Comparison of ENCODE assay signal across 9 mouse cellular contexts in genomic region chr9:40783641-40784373, GRCm38 (mm10). TPM values are rescaled to one million over a fixed set of nuclear protein-coding genes. Genes with fewer than 3 reads are reported as not detected.
A peak's percentile ranks its signal among the peaks of the same experiment; 100 is the strongest.
DNase-seq lines count a peak whose midpoint lies in the region; ATAC-seq lines count a peak whose summit lies in the region.
"Had no signal": no experiment of that assay in that cellular context is flagged by ENCODE, and none has a peak within 500 bp of the region (broad histone marks: within the 10 kb centered on the region; RNA-seq: fewer than 3 reads in every experiment).

No protein-coding gene starts in this region.

- peak; percentile 41 to 48 for DNase-seq in right cerebral cortex, adult 2 months (ENCODE audit: low spot score in 2 of 2)
- DNase-seq in right cerebral cortex, adult 18-20 months, result no peak
- DNase-seq in right cerebral cortex, postnatal 4 days, result no peak
- DNase-seq in adipocyte (ENCODE audit: low spot score), result no peak

- no peak overlapping the region for H3K4me3 ChIP-seq in forebrain, embryonic 16.5 days (replicated peaks; ENCODE audit: low read length)
- H3K4me3 ChIP-seq in hindbrain, embryonic 16.5 days (ENCODE audit: low read length), result no peak overlapping the region
- H3K4me3 ChIP-seq in liver, embryonic 12.5 days, result no peak overlapping the region

- 0 out of 2 replicates have a peak, but pooled peaks cover 4% of the 10 kb centered on the region for H3K36me3 ChIP-seq in forebrain, embryonic 16.5 days (ENCODE audit: control insufficient read depth, insufficient read depth)
- H3K36me3 ChIP-seq in hindbrain, embryonic 16.5 days (ENCODE audit: control insufficient read depth, insufficient read depth, low read length), result no peaks in the 10 kb centered on the region
- no peaks in the 10 kb centered on the region for H3K36me3 ChIP-seq in liver, embryonic 12.5 days

- H3K27me3 ChIP-seq in forebrain, embryonic 16.5 days (replicated peaks; ENCODE audit: control insufficient read depth, insufficient read depth, low read length), result 0 out of 2 replicates have a peak, but pooled peaks cover 3% of the 10 kb centered on the region
- no peaks in the 10 kb centered on the region for H3K27me3 ChIP-seq in hindbrain, embryonic 16.5 days (replicated peaks; ENCODE audit: control insufficient read depth, insufficient read depth, low read length)
- peaks cover 34% of the 10 kb centered on the region for H3K27me3 ChIP-seq in liver, embryonic 12.5 days (replicated peaks)
- H3K27me3 ChIP-seq: Patski had no signal

- H3K27ac ChIP-seq in forebrain, embryonic 16.5 days (ENCODE audit: low read length), result no peak overlapping the region
- peak overlapping the region; percentile 64 for H3K27ac ChIP-seq in hindbrain, embryonic 16.5 days (ENCODE audit: low read depth, low read length)
- no peak overlapping the region for H3K27ac ChIP-seq in liver, embryonic 12.5 days

- 8% methylated on average over 13 of the region's 13 CpGs for WGBS in forebrain, embryonic 16.5 days
- WGBS in hindbrain, embryonic 16.5 days, result 13% methylated on average over 13 of the region's 13 CpGs
- 13% methylated on average over 13 of the region's 13 CpGs for WGBS in liver, embryonic 12.5 days (ENCODE audit: insufficient replicate concordance)

- H3K4me1 ChIP-seq in forebrain, embryonic 16.5 days (replicated peaks; ENCODE audit: control insufficient read depth, insufficient read depth, low read length), result peaks cover 11% of the 10 kb centered on the region
- H3K4me1 ChIP-seq in hindbrain, embryonic 16.5 days (ENCODE audit: control insufficient read depth, insufficient read depth, low read depth, low read length), result peaks cover 17% of the 10 kb centered on the region
- H3K4me1 ChIP-seq in liver, embryonic 12.5 days, result peaks cover 17% of the 10 kb centered on the region

- no peaks in the 10 kb centered on the region for H3K9me3 ChIP-seq in forebrain, embryonic 16.5 days (ENCODE audit: control insufficient read depth, low read length)
- H3K9me3 ChIP-seq in hindbrain, embryonic 16.5 days (ENCODE audit: control insufficient read depth, low read length), result no peaks in the 10 kb centered on the region
- no peaks in the 10 kb centered on the region for H3K9me3 ChIP-seq in liver, embryonic 12.5 days (replicated peaks)

- no peak overlapping the region for H3K4me2 ChIP-seq in forebrain, embryonic 16.5 days (ENCODE audit: low read length)
- H3K4me2 ChIP-seq in hindbrain, embryonic 16.5 days (ENCODE audit: low read length), result no peak overlapping the region; the same call in 1 of the 2 replicates
- H3K4me2 ChIP-seq in liver, embryonic 12.5 days, result peak overlapping the region; percentile 19

- ATAC-seq in forebrain, embryonic 16.5 days, result 0 out of 2 replicates have a peak, but pooled peaks have one; percentile 10
- ATAC-seq in hindbrain, embryonic 16.5 days, result no peak
- ATAC-seq in liver, embryonic 12.5 days, result peak; percentile 55; the same call in 1 of the 2 replicates
- peak; percentile 93 for ATAC-seq in monocyte, adult 5-6 weeks (replicated peaks; ENCODE audit: insufficient number of reproducible peaks, low FRiP score, low TSS enrichment, poor library complexity, severe bottlenecking)
- ATAC-seq: Patski had no signal

- no peak overlapping the region for H3K9ac ChIP-seq in forebrain, embryonic 16.5 days (replicated peaks; ENCODE audit: low read depth, low read length)
- H3K9ac ChIP-seq in hindbrain, embryonic 16.5 days (ENCODE audit: low read depth, low read length), result peak overlapping the region; percentile 48; the same call in 1 of the 2 replicates
- no peak overlapping the region for H3K9ac ChIP-seq in liver, embryonic 12.5 days

RNA-seq across cellular contexts. Expression of gene Hspa8, which starts 17.0 kb away (rescaled TPM):
- polyA plus RNA-seq in forebrain, embryonic 16.5 days (2015; fragmentation: Nextera tagmentation; extraction: Ambion mirVana), result 3,453 and 3,528 TPM in 2 replicates
- 3,309 and 3,384 TPM in 2 replicates for polyA plus RNA-seq in hindbrain, embryonic 16.5 days (2015; fragmentation: Nextera tagmentation; extraction: Ambion mirVana)
- polyA plus RNA-seq in liver, embryonic 12.5 days (2016; fragmentation: Nextera tagmentation; extraction: Ambion mirVana), result 2,428 and 2,723 TPM in 2 replicates
- 2,780 to 3,802 TPM (median 3,103 TPM) in 3 replicates for total RNA-seq in monocyte, adult 5-6 weeks (2017)

Comparison
In these comparisons a context has a peak if more than half of its experiments do, and no peak if none do; other contexts are left out.
1. DNase-seq: peak in right cerebral cortex, adult 2 months (2 of 2); none in right cerebral cortex, adult 18-20 months (single experiment), right cerebral cortex, postnatal 4 days (single experiment) and adipocyte (single experiment).